Mouse (Mus musculus): ENCODE measurements around the gene Abcc1. TPM values are rescaled to one million over a fixed set of nuclear protein-coding genes. Genes with fewer than 3 reads are reported as not detected.

Gene Abcc1
- total and polyA plus RNA-seq, 2 experiments = 1.3 to 1.6 TPM

- no peak overlapping the region for H3K27ac ChIP-seq (replicated peaks; ENCODE audit: insufficient read depth, low read depth, low read length)
- no peak overlapping the region for H3K4me3 ChIP-seq (ENCODE audit: insufficient read depth, low read depth, low read length)
- H3K36me3 ChIP-seq (ENCODE audit: control insufficient read depth, insufficient read depth, low read length) = no peaks in the 10 kb centered on the region
- H3K79me2 ChIP-seq (ENCODE audit: control insufficient read depth, insufficient read depth, low read length) = no peaks in the 10 kb centered on the region
- no peaks in the 10 kb centered on the region for H3K4me1 ChIP-seq (ENCODE audit: control insufficient read depth, insufficient read depth, low read length)
- no peak for DNase-seq (ENCODE audit: extremely low read depth, low read depth, low spot score)
- TF ChIP-seq CTCF (IDR thresholded peaks at IDR 0.05; ENCODE audit: low read depth, low read length) (no peak), POLR2A (IDR thresholded peaks at IDR 0.05; ENCODE audit: extremely low read depth, insufficient read depth, low read length) (no peak)
- no peak overlapping the region for H3K9ac ChIP-seq (ENCODE audit: low read depth, low read length)
- WGBS = 94% methylated on average over 6 of the region's 6 CpGs
- H3K27me3 ChIP-seq (ENCODE audit: control insufficient read depth, insufficient read depth, low read length) = no peaks in the 10 kb centered on the region
These were observed 44.3 kb downstream of the Abcc1 start for GRCm38 (mm10) chr16:14405636-14406035.

- Histone ChIP-seq H3K79me2 (ENCODE audit: control insufficient read depth, insufficient read depth, low read length) (no peaks in the 10 kb centered on the region), H3K27me3 (ENCODE audit: control insufficient read depth, insufficient read depth, low read length) (no peaks in the 10 kb centered on the region), H3K36me3 (ENCODE audit: control insufficient read depth, insufficient read depth, low read length) (no peaks in the 10 kb centered on the region), H3K27ac (replicated peaks; ENCODE audit: insufficient read depth, low read depth, low read length) (no peak overlapping the region), H3K9ac (ENCODE audit: low read depth, low read length) (no peak overlapping the region), H3K4me1 (ENCODE audit: control insufficient read depth, insufficient read depth, low read length) (no peaks in the 10 kb centered on the region), H3K4me3 (ENCODE audit: insufficient read depth, low read depth, low read length) (no peak overlapping the region)
- no peak for DNase-seq (ENCODE audit: extremely low read depth, low read depth, low spot score)
- TF ChIP-seq POLR2A (IDR thresholded peaks at IDR 0.05; ENCODE audit: extremely low read depth, insufficient read depth, low read length) = no peak
- no peak for TF ChIP-seq CTCF (IDR thresholded peaks at IDR 0.05; ENCODE audit: low read depth, low read length)
- WGBS = 94% methylated on average over 2 of the region's 2 CpGs
These were observed 47.8 kb downstream of the Abcc1 start for GRCm38 (mm10) chr16:14409124-14409523.

GRCm38 (mm10) chr16:14409776-14410175 is 48.4 kb downstream of the Abcc1 start:
- 79% methylated on average over 3 of the region's 3 CpGs for WGBS
- Histone ChIP-seq H3K4me3 (ENCODE audit: insufficient read depth, low read depth, low read length) (no peak overlapping the region), H3K27me3 (ENCODE audit: control insufficient read depth, insufficient read depth, low read length) (no peaks in the 10 kb centered on the region), H3K79me2 (ENCODE audit: control insufficient read depth, insufficient read depth, low read length) (no peaks in the 10 kb centered on the region), H3K36me3 (ENCODE audit: control insufficient read depth, insufficient read depth, low read length) (no peaks in the 10 kb centered on the region), H3K9ac (ENCODE audit: low read depth, low read length) (no peak overlapping the region), H3K27ac (replicated peaks; ENCODE audit: insufficient read depth, low read depth, low read length) (no peak overlapping the region), H3K4me1 (ENCODE audit: control insufficient read depth, insufficient read depth, low read length) (no peaks in the 10 kb centered on the region)
- no peak for DNase-seq (ENCODE audit: extremely low read depth, low read depth, low spot score)
- no peak for TF ChIP-seq CTCF (IDR thresholded peaks at IDR 0.05; ENCODE audit: low read depth, low read length)
- TF ChIP-seq POLR2A (IDR thresholded peaks at IDR 0.05; ENCODE audit: extremely low read depth, insufficient read depth, low read length) = no peak

GRCm38 (mm10) chr16:14410611-14411010 is 49.3 kb downstream of the Abcc1 start:
- Histone ChIP-seq H3K4me1 (ENCODE audit: control insufficient read depth, insufficient read depth, low read length) (no peaks in the 10 kb centered on the region), H3K4me3 (ENCODE audit: insufficient read depth, low read depth, low read length) (no peak overlapping the region), H3K79me2 (ENCODE audit: control insufficient read depth, insufficient read depth, low read length) (no peaks in the 10 kb centered on the region), H3K36me3 (ENCODE audit: control insufficient read depth, insufficient read depth, low read length) (no peaks in the 10 kb centered on the region), H3K27ac (replicated peaks; ENCODE audit: insufficient read depth, low read depth, low read length) (no peak overlapping the region), H3K9ac (ENCODE audit: low read depth, low read length) (no peak overlapping the region), H3K27me3 (ENCODE audit: control insufficient read depth, insufficient read depth, low read length) (no peaks in the 10 kb centered on the region)
- WGBS = 93% methylated on average over 7 of the region's 7 CpGs
- no peak for DNase-seq (ENCODE audit: extremely low read depth, low read depth, low spot score)
- TF ChIP-seq POLR2A (IDR thresholded peaks at IDR 0.05; ENCODE audit: extremely low read depth, insufficient read depth, low read length) (no peak), CTCF (IDR thresholded peaks at IDR 0.05; ENCODE audit: low read depth, low read length) (no peak)

GRCm38 (mm10) chr16:14411156-14411555 is 49.8 kb downstream of the Abcc1 start:
- H3K9ac ChIP-seq (ENCODE audit: low read depth, low read length) = no peak overlapping the region
- no peaks in the 10 kb centered on the region for H3K4me1 ChIP-seq (ENCODE audit: control insufficient read depth, insufficient read depth, low read length)
- no peaks in the 10 kb centered on the region for H3K79me2 ChIP-seq (ENCODE audit: control insufficient read depth, insufficient read depth, low read length)
- H3K36me3 ChIP-seq (ENCODE audit: control insufficient read depth, insufficient read depth, low read length) = no peaks in the 10 kb centered on the region
- no peaks in the 10 kb centered on the region for H3K27me3 ChIP-seq (ENCODE audit: control insufficient read depth, insufficient read depth, low read length)
- no peak overlapping the region for H3K27ac ChIP-seq (replicated peaks; ENCODE audit: insufficient read depth, low read depth, low read length)
- 89% methylated on average over 7 of the region's 7 CpGs for WGBS
- TF ChIP-seq CTCF (IDR thresholded peaks at IDR 0.05; ENCODE audit: low read depth, low read length) (no peak), POLR2A (IDR thresholded peaks at IDR 0.05; ENCODE audit: extremely low read depth, insufficient read depth, low read length) (no peak)
- DNase-seq (ENCODE audit: extremely low read depth, low read depth, low spot score) = no peak
- no peak overlapping the region for H3K4me3 ChIP-seq (ENCODE audit: insufficient read depth, low read depth, low read length)

- TF ChIP-seq CTCF (IDR thresholded peaks at IDR 0.05; ENCODE audit: low read depth, low read length) (no peak), POLR2A (IDR thresholded peaks at IDR 0.05; ENCODE audit: extremely low read depth, insufficient read depth, low read length) (no peak)
- no peak overlapping the region for H3K4me3 ChIP-seq (ENCODE audit: insufficient read depth, low read depth, low read length)
- H3K79me2 ChIP-seq (ENCODE audit: control insufficient read depth, insufficient read depth, low read length) = no peaks in the 10 kb centered on the region
- WGBS = 92% methylated on average over 5 of the region's 5 CpGs
- no peaks in the 10 kb centered on the region for H3K27me3 ChIP-seq (ENCODE audit: control insufficient read depth, insufficient read depth, low read length)
- no peak overlapping the region for H3K9ac ChIP-seq (ENCODE audit: low read depth, low read length)
- no peaks in the 10 kb centered on the region for H3K4me1 ChIP-seq (ENCODE audit: control insufficient read depth, insufficient read depth, low read length)
- no peak for DNase-seq (ENCODE audit: extremely low read depth, low read depth, low spot score)
- no peaks in the 10 kb centered on the region for H3K36me3 ChIP-seq (ENCODE audit: control insufficient read depth, insufficient read depth, low read length)
- no peak overlapping the region for H3K27ac ChIP-seq (replicated peaks; ENCODE audit: insufficient read depth, low read depth, low read length)
These were observed 51.2 kb downstream of the Abcc1 start for GRCm38 (mm10) chr16:14412551-14412950.

Data from liver, adult 2 months (tissue).